Mouse (Mus musculus): ENCODE data around the gene Kcnma1.

Kcnma1 gene

GRCm38 (mm10) chr14:23772685-23773084 lies 241.6 kb downstream of the Kcnma1 start:
- DNase-seq (ENCODE audit: low spot score), result no peak

- no peak for DNase-seq (ENCODE audit: low spot score)
Measured at GRCm38 (mm10) chr14:23771794-23772193, 242.5 kb downstream of the Kcnma1 start.

- no peak for DNase-seq (ENCODE audit: low spot score)
Measured at GRCm38 (mm10) chr14:23762471-23762870, 251.8 kb downstream of the Kcnma1 start.

GRCm38 (mm10) chr14:23759626-23760025 lies 254.7 kb downstream of the Kcnma1 start:
- no peak for DNase-seq (ENCODE audit: low spot score)

- no peak for DNase-seq (ENCODE audit: low spot score)
Measured at GRCm38 (mm10) chr14:23758421-23758820, 255.9 kb downstream of the Kcnma1 start.

GRCm38 (mm10) chr14:23748011-23748410 lies 266.3 kb downstream of the Kcnma1 start:
- no peak for DNase-seq (ENCODE audit: low spot score)

GRCm38 (mm10) chr14:23746976-23747375 lies 267.3 kb downstream of the Kcnma1 start:
- no peak for DNase-seq (ENCODE audit: low spot score)

- DNase-seq (ENCODE audit: low spot score), result no peak
Measured at GRCm38 (mm10) chr14:23741531-23741930, 272.8 kb downstream of the Kcnma1 start.

- DNase-seq (ENCODE audit: low spot score), result no peak
Measured at GRCm38 (mm10) chr14:23734200-23734599, 280.1 kb downstream of the Kcnma1 start.

GRCm38 (mm10) chr14:23729377-23729776 lies 284.9 kb downstream of the Kcnma1 start:
- DNase-seq (ENCODE audit: low spot score), result peak; percentile 65

GRCm38 (mm10) chr14:23723701-23724430 lies 290.4 kb downstream of the Kcnma1 start:
- DNase-seq (ENCODE audit: low spot score), result peak; percentile 5

GRCm38 (mm10) chr14:23719246-23719645 lies 295.0 kb downstream of the Kcnma1 start:
- no peak for DNase-seq (ENCODE audit: low spot score)

GRCm38 (mm10) chr14:23718667-23719066 lies 295.6 kb downstream of the Kcnma1 start:
- DNase-seq (ENCODE audit: low spot score), result no peak

GRCm38 (mm10) chr14:23714396-23715131 lies 299.7 kb downstream of the Kcnma1 start:
- peak; percentile 31 for DNase-seq (ENCODE audit: low spot score)

- no peak for DNase-seq (ENCODE audit: low spot score)
Measured at GRCm38 (mm10) chr14:23712891-23713290, 301.4 kb downstream of the Kcnma1 start.

- no peak for DNase-seq (ENCODE audit: low spot score)
Measured at GRCm38 (mm10) chr14:23710954-23711353, 303.3 kb downstream of the Kcnma1 start.

GRCm38 (mm10) chr14:23706837-23707236 lies 307.5 kb downstream of the Kcnma1 start:
- DNase-seq (ENCODE audit: low spot score), result peak; percentile 8

GRCm38 (mm10) chr14:23705647-23706046 lies 308.6 kb downstream of the Kcnma1 start:
- DNase-seq (ENCODE audit: low spot score), result no peak

- no peak for DNase-seq (ENCODE audit: low spot score)
Measured at GRCm38 (mm10) chr14:23704303-23704702, 310.0 kb downstream of the Kcnma1 start.

GRCm38 (mm10) chr14:23696341-23696740 lies 317.9 kb downstream of the Kcnma1 start:
- peak; percentile 22 for DNase-seq (ENCODE audit: low spot score)

- peak; percentile 29 for DNase-seq (ENCODE audit: low spot score)
Measured at GRCm38 (mm10) chr14:23689681-23690080, 324.6 kb downstream of the Kcnma1 start.

- no peak for DNase-seq (ENCODE audit: low spot score)
Measured at GRCm38 (mm10) chr14:23688513-23688912, 325.8 kb downstream of the Kcnma1 start.

- peak; percentile 19 for DNase-seq (ENCODE audit: low spot score)
Measured at GRCm38 (mm10) chr14:23684463-23685066, 329.7 kb downstream of the Kcnma1 start.
